Mouse (Mus musculus) NIH3T3 (cell line): ENCODE measurements around the gene Gm10720.
A peak's percentile ranks its signal among the peaks of the same experiment; 100 is the strongest.
"Not testable (repeated sequence)": the region's sequence is repeated elsewhere in the genome, so short reads cannot be mapped to it uniquely, and the experiment has no call there.

ENCODE experiments used
- DNase-seq: peaks from one replicate; pipeline ENCODE4 v3.0.0-alpha.2; 2012; ENCODE audit warnings: low read depth

Gm10720 gene

GRCm38 (mm10) chr9:3015354-3015753 lies at the start of gene Gm10720:
Gene Gm10720, plus strand, starts transcription at chr9:3015654.
- DNase-seq = not testable (repeated sequence)

- DNase-seq = peak; percentile 47
Observed at GRCm38 (mm10) chr9:3000445-3000972, 14.9 kb upstream of the Gm10720 start, which contains the start of gene Gm10722. Gene Gm10722, plus strand, starts transcription at chr9:3000922.

GRCm38 (mm10) chr9:3001006-3001405 lies 14.4 kb upstream of the Gm10720 start:
- not testable (repeated sequence) for DNase-seq

GRCm38 (mm10) chr9:3001948-3002659 lies 13.3 kb upstream of the Gm10720 start:
- DNase-seq = peak; percentile 21

GRCm38 (mm10) chr9:3002794-3003396 lies 12.6 kb upstream of the Gm10720 start, which contains the start of gene Gm11168:
Gene Gm11168, plus strand, starts transcription at chr9:3003346.
- DNase-seq = not testable (repeated sequence)

- not testable (repeated sequence) for DNase-seq
Observed at GRCm38 (mm10) chr9:3006179-3006578, 9.3 kb upstream of the Gm10720 start.

GRCm38 (mm10) chr9:3006636-3007035 lies 8.8 kb upstream of the Gm10720 start:
- DNase-seq = not testable (repeated sequence)

- DNase-seq = peak; percentile 6
Observed at GRCm38 (mm10) chr9:3007272-3007671, 8.2 kb upstream of the Gm10720 start.

GRCm38 (mm10) chr9:3009331-3009730 lies 6.1 kb upstream of the Gm10720 start:
- DNase-seq = not testable (repeated sequence)

- DNase-seq = not testable (repeated sequence)
Observed at GRCm38 (mm10) chr9:3012054-3012621, 3.3 kb upstream of the Gm10720 start.

- DNase-seq = not testable (repeated sequence)
Observed at GRCm38 (mm10) chr9:3012733-3013279, 2.6 kb upstream of the Gm10720 start, which contains the start of gene Gm10721. Gene Gm10721, plus strand, starts transcription at chr9:3013140.

GRCm38 (mm10) chr9:3015896-3016295 lies 442 bp downstream of the Gm10720 start:
- DNase-seq = not testable (repeated sequence)

GRCm38 (mm10) chr9:3017108-3017507 lies 1.7 kb downstream of the Gm10720 start, which contains the start of gene Gm10719:
Gene Gm10719, plus strand, starts transcription at chr9:3017408.
- not testable (repeated sequence) for DNase-seq

- DNase-seq = not testable (repeated sequence)
Observed at GRCm38 (mm10) chr9:3018944-3019343, 3.5 kb downstream of the Gm10720 start.

GRCm38 (mm10) chr9:3019835-3020727 lies 4.6 kb downstream of the Gm10720 start:
- DNase-seq = not testable (repeated sequence)

- DNase-seq = peak; percentile 27
Observed at GRCm38 (mm10) chr9:3022316-3023008, 7.0 kb downstream of the Gm10720 start.

- not testable (repeated sequence) for DNase-seq
Observed at GRCm38 (mm10) chr9:3023312-3023984, 8.0 kb downstream of the Gm10720 start, which contains the start of gene Gm10718. Gene Gm10718, plus strand, starts transcription at chr9:3023547.

GRCm38 (mm10) chr9:3023985-3024648 lies 8.7 kb downstream of the Gm10720 start:
- DNase-seq = not testable (repeated sequence)

GRCm38 (mm10) chr9:3024912-3025467 lies 9.5 kb downstream of the Gm10720 start, which contains the start of gene Gm10717:
Gene Gm10717, plus strand, starts transcription at chr9:3025417.
- DNase-seq = not testable (repeated sequence)
